Mouse (Mus musculus) T-helper 17 cell (primary cell): ENCODE measurements at regions not wholly inside any gene's neighbourhood (a gene's known extent, or its start where the extent isn't known, plus 50 kb on each side); places are given as distances from the start of the nearest gene placed in this dataset.
"Not testable (repeated sequence)": the region's sequence is repeated elsewhere in the genome, so short reads cannot be mapped to it uniquely, and the experiment has no call there.

ENCODE experiments used
- in situ Hi-C, 2 experiments: fragments of 300-600 bp; cut with MboI, MseI; formaldehyde crosslinking; loops; 1 replicate in 1 of 2; 2 replicates in 1 of 2; pipeline ENCODE4 v1.15.1; 2025; ENCODE audit warnings: high pct_unique_total_duplicates in 2 of 2

DNA sequence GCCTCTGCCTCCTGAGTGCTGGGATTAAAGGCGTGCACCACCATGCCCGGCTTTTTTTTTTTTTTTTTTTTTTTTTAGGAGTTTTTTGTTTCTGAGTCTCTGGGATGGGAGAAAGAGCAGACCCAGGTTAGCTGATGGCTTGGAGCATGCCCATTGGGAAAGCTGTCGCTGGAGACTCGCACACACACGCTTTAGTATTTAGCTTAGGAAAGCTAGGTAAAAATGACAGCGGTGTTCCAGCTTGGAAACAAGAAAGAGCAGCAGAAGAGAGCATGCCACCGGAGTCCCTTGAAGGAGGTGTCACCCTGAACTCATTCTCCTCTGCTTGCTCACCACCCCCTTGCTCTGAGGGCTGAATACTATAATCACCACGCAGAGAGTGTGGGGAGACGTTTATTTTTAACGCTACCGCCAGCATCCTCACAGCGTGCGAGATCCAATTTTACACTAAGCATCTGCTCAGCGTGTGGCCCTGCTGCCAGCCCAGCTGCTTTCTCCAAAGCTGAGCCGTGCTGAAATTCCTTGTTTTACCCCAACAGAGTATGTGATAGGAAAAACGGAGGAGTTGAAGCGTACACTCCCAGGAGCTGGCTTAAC lies 95.9 kb upstream of the Map3k1 start:
- in situ Hi-C loops: no loop called here

DNA sequence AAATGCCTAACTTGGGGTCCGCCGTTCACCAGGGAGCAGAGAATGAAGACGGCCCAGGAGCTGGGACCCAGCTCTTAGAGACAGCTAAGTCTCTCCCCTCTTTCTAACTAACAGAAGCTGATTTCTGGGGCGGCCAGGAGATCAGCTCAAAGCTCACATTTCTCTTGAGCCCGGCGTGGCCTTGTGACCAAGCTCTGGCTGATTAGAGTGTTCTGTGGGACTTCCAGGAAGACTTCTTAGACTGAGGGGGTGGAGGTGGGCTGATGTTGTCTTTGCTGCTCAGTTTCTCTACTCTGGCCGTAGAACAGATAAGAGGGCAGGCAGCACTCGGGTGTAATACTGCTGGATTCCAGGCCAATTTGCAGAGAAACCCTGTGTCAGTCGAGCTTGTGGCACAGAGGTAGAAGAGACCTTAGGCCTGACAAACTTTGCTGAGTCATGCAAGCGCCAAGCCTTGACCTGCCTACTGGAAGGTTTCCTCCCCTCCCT lies 96.5 kb upstream of the Map3k1 start:
- in situ Hi-C loops: no loop called here

DNA sequence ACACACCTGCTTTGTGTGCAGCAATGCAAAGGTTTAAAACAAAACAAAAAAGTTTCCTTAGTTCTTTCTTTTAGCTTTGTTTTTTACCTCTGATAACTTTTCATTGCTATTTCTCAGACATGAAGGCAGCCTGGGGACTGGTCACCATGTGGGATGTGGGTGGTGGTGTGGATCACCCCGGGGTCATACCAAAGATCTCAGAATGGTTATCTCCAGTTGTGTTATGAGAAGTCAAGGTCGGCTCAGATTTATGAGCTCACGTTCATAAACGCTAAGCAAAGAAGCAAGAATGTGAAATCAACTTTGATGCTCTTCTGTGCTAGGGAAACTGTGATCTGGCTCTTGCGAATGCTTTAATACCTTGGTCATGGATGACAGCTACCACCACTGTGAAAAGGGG lies 102.3 kb upstream of the Map3k1 start:
- in situ Hi-C loops: no loop called here

DNA sequence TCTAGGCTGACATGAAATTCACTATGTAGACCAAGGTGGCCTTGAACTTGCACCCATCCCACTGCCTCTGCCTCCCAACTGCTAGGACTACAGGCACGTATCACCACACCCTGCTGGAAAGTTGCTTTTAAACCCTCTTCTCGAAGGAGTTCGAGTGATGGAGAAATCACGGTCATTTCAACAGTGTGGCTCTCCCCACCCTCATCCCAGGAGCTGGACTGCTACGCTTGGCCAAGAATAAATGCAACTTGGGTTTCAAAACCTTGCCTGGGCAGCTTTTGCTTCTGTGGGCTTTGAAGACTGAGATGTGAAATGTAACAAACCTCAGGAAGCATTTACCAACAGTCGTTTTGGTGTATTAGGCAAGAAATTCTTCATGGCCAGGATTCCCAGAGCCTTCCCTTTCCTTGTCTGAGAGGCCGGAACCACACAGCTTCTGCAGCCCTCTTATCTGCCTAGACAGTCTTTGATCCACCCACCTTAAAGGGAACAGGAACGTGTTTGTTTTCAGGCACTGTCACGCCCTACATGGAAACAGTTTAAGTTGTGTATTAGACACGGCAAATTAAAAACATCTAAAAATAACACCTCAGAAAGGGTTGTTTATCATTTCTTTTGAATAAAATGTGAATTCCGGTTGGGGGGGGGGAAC lies 103.0 kb upstream of the Map3k1 start:
- in situ Hi-C loops: no loop called here

DNA sequence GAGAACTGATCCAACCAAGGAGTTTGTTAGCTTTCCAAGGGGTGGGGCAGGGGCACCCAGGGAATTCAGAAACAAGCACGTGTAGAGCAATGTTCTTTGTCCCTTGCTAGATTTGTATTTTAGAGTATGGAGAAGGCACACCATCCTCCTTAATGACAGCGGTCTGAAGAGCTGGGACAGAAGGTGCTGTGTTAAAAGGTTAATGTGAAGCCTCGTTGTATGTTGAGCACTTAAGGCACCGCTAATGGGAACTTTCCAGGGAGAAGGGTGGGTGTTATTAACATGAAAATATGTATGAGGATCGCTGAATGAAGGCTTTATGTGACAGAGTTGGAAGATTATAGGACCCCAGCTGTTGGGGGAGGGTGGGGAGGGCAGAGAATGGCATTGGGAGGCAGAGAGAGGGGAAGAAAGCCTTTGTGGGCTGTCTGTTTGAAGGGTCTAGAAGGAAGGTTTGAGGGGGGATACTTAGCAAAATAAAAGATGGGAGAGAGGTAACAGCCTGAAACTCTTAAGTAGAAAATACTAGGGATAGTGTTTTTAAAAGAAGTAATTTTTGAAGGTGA lies 105.6 kb upstream of the Map3k1 start:
- in situ Hi-C loops: no loop called here

DNA sequence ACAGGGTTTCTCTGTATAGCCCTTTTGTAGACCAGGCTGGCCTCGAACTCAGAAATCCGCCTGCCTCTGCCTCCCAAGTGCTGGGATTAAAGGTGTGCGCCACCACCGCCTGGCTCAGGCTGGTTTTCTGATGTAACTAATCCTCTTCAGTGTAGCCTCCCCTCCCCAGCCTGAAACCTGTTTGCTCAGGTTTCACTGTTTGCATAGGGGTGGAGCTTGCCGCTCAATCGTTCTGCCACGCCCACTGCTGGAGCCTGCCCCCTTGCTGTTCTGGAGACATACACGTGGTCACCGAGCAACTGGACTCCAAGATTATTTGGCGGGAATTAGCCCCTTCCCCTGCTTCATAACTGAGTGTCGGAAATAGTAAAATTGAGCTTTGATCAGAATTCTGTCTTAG lies 110.6 kb upstream of the Map3k1 start:
- in situ Hi-C loops: not testable (repeated sequence)

DNA sequence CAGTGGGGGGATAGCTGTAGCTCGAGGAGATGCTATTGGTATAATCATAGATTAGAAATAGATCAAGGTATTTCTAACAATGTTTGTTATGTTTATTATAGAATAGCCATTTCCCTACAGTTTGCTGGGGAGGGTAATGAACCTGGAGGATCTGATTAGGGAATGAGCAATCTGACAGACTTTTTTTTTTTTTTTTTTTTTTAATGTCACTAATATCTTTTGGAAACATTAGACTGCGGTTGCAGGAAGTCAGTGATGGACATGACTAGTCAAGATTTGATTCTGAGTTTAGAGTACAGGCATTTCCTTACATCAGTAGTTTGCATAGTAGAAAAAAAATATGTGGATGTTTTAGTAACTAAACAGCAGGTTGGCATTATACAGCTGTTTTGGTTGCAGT lies 111.7 kb upstream of the Map3k1 start:
- in situ Hi-C loops: no loop called here

DNA sequence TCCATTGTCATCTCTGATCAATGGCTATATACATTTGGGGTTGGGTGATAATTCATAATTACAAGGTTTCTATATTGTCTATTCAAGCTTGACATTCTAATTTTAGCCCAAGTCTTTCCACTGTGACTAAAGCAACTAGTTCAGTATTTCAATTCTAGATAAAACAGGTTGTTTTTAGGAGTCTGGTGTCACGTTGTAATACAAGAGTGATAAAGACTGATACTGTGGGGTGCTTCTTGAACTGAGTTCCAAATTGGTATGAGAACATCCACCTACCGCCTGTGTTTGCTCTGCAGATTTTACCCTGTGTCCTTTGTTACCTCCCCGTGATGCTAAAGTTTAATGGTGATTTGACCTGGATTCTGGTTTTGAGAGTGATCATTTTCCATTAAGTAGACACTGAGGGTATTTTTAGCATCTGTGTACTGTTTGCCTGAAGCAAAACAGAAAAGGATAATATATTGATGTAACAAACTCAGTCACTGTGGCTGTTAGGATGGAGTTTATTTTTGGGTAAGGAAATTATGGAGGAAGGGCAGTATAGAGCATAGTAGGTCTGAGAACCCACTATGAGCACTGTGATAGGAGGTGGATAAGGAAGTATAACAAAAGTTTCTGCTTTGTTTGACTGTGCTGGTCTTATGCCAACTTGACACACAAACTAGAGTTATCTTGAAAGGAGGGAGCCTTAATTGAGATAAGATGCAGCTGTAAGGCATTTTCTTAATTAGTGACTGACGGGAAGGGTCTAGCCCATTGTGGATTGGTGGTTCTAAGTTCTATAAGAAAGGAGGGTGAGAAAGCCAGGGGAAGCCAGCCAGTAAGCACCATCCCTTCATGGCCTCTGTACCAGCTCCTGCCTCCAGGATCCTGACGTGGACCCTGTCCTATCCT lies 112.6 kb upstream of the Map3k1 start:
- in situ Hi-C loops: no loop called here

DNA sequence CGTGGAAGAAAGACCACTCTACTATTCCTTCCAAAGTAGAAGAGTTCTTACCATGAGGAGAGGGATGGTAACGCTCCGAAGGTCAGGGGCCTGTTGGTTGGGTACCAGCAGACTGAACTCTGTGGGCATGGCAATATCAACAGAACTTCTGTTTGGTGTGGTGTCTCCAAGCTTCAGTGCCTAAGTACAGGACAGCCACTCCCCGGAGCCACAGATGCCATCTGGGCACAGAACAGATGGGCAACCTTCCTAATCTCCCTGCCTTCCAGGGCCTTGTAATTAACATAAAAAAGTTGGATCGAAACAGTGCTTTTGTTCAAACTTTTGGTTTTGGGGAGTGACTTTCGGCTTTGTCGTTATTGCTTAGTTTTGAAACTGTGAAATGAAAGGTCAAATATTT lies 116.6 kb upstream of the Map3k1 start:
- in situ Hi-C loops: no loop called here

DNA sequence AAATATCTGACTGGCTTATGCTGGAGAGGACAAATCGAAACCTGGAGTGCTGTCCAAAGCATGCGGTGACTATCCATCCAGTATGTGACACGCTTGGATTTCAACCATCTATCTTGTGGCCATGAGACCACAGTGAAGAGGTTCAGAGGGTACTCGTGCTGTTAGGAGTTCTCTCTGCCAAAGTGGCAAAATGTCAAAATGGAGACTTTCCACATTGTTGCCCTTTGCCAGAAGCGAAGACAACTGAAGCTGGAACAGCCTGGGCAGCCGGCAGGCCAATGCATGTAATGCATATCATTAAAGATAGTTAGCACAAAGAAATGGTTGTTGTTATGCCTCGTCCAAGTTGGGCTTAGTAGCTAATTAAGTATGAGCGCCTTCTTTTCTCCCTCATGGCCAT lies 118.0 kb upstream of the Map3k1 start:
- in situ Hi-C loops: no loop called here

DNA sequence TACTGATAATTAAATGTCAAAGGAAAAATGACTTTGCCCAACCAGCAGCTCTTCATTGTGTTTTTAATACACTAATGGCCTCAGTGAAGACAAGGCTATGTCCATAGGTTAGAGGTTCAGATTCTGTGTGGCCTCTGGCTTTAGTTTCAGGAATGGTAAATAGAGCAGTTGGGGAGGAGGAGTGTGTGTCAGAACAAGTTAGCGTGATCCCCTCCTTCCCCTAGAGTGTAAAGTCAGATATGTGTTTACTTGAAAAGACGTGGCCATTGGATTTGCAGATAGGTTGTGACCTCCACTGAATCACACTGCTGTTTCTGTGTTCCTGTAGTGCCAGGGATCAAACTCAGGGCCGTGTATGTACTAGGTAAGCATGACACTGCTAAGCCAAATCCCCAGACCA lies 118.7 kb upstream of the Map3k1 start:
- in situ Hi-C loops: no loop called here

DNA sequence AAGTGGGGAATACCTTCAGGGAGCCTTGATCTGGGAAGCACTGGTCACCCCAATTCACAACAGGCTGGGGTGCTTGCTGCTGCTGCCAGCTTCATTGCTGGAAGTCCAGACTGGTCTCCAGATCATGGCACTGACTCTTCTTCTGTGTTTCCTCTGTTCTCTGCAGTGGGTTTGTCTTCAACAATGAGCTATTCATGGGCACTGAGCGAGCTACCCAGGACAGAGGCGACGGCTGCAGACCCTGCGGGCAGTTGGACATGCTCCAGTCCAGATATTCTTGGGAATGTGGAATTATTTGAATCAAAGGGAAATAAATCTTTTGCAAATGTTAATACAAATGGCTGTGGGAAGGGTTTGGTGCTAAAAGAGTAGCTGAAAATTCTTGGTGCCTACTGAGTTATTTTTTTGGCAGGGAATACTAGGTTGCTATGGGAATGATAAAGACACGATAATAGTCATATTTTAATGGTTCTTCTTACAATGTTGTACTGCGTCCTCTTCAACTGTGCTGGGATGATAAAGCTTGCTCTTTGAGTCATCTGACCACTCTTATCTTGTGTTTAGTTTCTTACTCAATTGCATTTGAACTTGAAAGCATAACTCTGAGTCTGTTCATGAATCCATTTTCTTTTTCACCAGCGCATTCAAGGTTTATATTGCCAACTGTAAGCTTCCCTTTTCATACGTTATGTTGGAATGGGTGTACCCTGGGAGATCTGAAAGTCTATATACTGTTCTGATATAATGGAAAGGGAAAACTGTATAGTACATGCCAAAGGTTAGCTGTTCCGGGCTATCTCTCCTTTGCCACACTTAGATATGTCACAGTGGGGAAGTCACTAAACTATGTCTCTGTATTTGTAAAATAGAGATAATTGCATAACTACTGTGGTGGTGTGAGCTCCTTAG lies 120.1 kb upstream of the Map3k1 start:
- in situ Hi-C loops: no loop called here

DNA sequence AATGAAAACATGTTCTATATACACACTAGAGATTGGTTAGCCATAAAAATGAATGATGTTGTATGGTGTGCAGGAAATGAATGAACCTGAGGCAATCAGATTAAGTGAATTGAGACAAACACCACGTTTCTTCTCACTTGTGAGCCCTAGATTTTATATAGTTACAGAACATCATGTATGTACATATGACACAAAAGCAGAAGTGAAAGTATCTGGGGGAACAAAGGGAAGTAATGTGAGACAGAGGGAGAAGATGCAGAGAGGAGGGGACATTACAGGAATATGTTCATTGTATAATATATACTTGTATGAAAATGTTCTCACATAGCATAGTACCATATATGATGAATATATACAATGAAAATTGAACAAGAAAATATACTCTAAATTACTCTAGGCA lies 121.1 kb upstream of the Map3k1 start:
- in situ Hi-C loops: no loop called here

DNA sequence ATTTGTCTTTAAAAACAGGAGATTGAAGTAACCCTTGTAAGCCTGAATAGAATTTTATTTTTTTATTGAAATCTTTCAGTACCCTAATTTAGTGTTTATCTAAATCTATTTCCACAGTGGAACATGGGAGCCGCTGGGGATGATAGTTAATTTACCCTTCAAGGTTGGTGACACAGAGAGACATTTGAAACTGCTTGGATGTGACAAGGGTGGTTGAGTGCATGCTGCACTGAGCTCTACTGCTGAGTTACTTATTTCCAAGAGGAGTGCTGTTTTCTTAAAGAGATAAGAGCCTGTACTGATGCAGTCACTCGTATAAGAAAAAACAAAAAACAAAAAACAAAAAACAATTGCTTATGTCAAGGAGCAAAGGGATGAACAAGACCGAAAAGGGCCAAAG lies 123.7 kb upstream of the Map3k1 start:
- in situ Hi-C loops: no loop called here

DNA sequence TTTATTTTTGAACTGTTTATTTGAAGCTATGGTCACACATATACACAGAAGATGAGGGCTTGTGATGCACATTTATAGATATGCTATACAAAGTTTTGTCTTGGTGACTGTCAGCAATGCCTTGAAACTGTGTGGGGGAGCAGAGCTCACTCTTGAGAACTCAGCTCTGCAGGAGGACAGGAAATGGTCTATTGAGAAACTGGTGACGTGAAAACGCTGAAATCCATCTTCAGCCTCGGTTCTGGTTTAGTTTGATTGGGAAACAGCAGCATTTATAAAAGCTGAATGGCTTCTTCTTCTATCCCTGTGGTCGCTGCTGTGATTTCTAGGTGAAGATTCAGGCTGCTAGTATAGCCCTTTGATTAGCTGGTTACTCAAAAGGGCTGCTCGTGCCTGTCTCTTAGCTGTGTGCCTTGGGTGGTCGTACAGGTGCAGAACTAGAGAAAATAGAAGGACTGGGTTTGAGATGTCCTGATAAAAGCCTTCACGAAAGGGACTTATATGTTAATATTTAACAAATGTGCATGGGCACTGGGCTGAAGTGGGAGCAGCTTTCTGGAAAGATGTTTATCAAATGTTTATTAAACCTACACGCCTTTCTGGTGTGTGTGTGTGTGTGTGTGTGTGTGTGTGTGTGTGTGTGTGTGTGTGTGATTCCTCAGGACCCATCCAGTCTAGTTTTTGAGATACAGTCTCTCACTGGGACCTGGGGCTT lies 124.9 kb upstream of the Map3k1 start:
- in situ Hi-C loops: no loop called here

DNA sequence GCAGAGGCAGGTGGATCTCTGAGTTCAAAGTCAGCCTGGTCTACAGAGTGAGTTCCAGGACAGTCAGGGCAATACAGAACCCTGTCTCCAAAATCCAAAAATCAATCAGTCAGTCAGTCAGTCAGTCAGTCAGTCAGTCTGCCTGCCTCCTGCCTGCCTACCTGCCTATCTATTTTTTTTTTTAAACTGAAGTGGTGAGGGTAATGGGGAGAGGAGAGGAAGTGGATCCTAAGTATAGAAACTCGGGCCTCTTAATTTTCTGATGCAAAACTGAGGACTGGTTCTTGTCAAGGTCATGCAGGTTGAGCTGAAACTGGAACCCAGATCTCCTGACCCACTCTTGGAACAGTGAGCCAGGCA lies 126.9 kb upstream of the Map3k1 start:
- in situ Hi-C loops: no loop called here

DNA sequence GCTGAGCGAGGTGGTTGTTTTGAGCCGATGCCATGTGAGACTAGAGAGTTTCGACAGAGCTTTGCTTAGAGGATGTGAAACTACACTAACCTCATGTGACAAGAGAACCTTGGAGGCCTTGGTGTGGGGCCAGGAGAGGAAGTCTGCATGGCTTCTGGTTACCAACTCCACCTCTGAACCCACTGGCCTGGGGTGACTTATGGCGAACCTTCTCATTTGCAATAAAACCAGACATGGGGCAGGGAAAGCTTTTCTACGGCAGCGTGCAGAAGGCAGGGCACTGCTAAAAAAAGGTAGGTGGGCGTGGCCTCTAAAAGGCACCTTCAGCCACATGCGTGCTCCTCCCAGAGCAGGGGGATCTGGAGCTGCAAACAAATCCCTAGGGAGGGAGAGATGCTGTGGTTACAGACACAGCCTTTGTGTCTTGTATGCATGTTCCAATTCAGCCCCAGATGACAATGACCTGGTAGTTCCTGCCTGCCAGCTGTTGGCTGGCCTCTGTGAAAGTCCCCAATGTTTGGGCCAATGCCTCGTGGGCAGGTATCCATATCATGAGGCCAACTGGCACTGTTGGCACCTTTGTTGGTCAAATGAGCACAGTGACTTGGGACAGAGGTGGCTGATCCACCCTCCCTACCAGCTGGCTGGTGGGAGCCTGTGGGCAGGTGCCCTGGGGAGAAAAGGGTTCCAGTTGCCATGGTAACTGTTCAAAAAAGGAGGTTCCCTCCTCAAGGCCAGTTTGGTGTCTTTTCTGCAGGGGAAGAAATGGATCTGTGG lies 127.5 kb upstream of the Map3k1 start:
- in situ Hi-C loops: no loop called here

DNA sequence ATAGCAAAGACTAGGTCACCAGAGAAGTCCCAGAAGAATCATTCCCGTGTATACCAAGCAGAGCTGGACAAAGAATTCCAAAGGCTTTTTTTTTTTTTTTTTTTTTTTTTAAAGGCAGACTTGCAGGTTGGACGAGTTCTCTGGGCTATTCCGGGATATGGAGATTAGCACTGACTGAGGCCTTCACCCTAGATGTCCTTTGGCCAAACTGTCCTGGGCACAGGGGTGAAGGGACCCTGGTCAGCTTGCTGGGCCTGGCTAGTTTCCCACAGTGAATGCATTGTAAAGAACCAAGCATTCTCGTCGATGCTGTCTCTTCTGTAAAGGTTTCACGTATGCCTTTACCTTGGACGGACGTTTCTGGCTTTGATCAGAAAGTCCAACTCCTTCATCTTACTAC lies 128.2 kb upstream of the Map3k1 start:
- in situ Hi-C loops: no loop called here

DNA sequence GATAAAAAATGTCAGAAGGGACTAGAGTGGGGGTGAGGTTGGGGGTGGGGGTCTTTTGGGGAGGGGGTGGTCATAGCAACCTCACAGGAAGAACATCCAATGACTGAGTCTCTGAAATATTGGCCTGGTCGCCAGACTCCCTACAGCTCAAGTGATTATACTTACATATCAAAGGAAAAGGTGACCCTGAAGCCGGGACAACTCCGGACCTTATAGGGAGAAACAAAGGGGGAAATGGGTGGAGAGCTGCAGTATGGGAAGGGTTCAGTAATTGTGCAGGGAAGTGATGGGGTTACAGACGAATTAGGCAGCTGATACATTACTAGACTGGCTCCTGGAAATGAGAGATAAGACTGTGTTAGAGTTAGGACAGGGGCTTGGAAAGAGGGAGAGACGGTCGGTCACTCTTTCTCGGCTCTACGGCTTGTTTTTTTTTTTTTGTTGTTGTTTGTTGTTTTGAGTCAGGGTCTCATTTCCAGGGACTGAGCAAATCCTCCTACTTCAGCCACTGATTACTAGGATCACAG lies 130.2 kb upstream of the Map3k1 start:
- in situ Hi-C loops: no loop called here
